Mouse (Mus musculus) stomach, embryonic 15.5 days (tissue): ENCODE results near the gene Nabp2. TPM values are rescaled to one million over a fixed set of nuclear protein-coding genes. Genes with fewer than 3 reads are reported as not detected.

Source experiments
- ATAC-seq: fragments of 200-750 bp; cut with Nextera tagmentation; 2 replicates; pipeline ENCODE4 v1.8.0; 2017; ENCODE audit warnings: low read depth, moderate number of reproducible peaks, moderate TSS enrichment; ENCODE audit not compliant: insufficient read depth, low FRiP score
- H3K27ac ChIP-seq: fragments of 300-500 bp; sonication (generic); 2 replicates; pipeline ENCODE4 v1.5.1; 2015; ENCODE audit warnings: mild to moderate bottlenecking, inconsistent platforms
- H3K27me3 ChIP-seq: fragments of 300-500 bp; sonication (generic); replicated peaks from 2 replicates; pipeline ENCODE4 v1.6.1; 2015; ENCODE audit warnings: inconsistent platforms
- H3K36me3 ChIP-seq: fragments of 300-500 bp; sonication (generic); 2 replicates; pipeline ENCODE4 v1.6.1; 2015; ENCODE audit warnings: inconsistent platforms
- H3K4me1 ChIP-seq: fragments of 300-500 bp; sonication (generic); 2 replicates; pipeline ENCODE4 v1.6.1; 2015; ENCODE audit warnings: inconsistent platforms
- H3K4me2 ChIP-seq: fragments of 300-500 bp; sonication (generic); 2 replicates; pipeline ENCODE4 v1.6.1; 2015; ENCODE audit warnings: mild to moderate bottlenecking, inconsistent platforms
- H3K4me3 ChIP-seq: fragments of 300-500 bp; sonication (generic); replicated peaks from 2 replicates; pipeline ENCODE4 v1.5.1; 2015; ENCODE audit warnings: inconsistent platforms
- H3K9ac ChIP-seq: fragments of 300-500 bp; sonication (generic); 2 replicates; pipeline ENCODE4 v1.6.1; 2015; ENCODE audit warnings: inconsistent platforms
- H3K9me3 ChIP-seq: fragments of 300-500 bp; sonication (generic); 2 replicates; pipeline ENCODE4 v1.6.1; 2016; ENCODE audit warnings: inconsistent platforms
- WGBS: fragments of 180-500 bp; shearing (Covaris S2); methylation state at CpG from one replicate; pipeline ENCODE4 v1.1.7; 2015; 5-methylcytosine and 5-hydroxymethylcytosine counted together
- polyA plus RNA-seq: library from polyadenylated mRNA; unstranded; fragments of >200 nt; fragmentation: Nextera tagmentation; extraction: Ambion mirVana; gene quantifications from 2 replicates; pipeline ENCODE4 v1.2.1, GENCODE M21; 2015

The Nabp2 gene
- polyA plus RNA-seq, 1 experiment from 2014 or later: 66.3 TPM

DNA sequence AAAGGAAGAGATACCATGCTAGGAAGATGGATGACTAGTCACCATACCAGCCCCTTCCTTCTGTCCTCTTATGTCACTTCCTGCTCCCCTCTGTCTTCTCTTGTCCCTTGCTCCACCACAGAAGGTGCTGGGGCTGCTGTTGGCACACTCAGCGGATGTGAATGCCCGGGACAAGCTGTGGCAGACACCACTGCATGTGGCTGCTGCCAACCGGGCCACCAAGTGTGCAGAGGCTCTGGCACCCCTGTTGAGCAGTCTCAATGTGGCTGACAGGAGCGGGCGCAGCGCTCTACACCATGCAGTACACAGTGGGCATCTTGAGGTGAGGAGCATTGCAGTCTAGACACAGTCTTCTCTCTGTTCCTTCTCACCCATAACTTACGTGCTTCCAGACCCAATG lies 32.0 kb downstream of the Nabp2 start:
- Histone ChIP-seq H3K27ac (no peak overlapping the region), H3K4me3 (no peak overlapping the region), H3K36me3 (peaks cover 39% of the 10 kb centered on the region), H3K9me3 (no peaks in the 10 kb centered on the region), H3K4me2 (no peak overlapping the region), H3K9ac (no peak overlapping the region), H3K27me3 (no peaks in the 10 kb centered on the region), H3K4me1 (peaks cover 19% of the 10 kb centered on the region)
- ATAC-seq: no peak
- 94% methylated on average over 7 of the region's 7 CpGs for WGBS

DNA sequence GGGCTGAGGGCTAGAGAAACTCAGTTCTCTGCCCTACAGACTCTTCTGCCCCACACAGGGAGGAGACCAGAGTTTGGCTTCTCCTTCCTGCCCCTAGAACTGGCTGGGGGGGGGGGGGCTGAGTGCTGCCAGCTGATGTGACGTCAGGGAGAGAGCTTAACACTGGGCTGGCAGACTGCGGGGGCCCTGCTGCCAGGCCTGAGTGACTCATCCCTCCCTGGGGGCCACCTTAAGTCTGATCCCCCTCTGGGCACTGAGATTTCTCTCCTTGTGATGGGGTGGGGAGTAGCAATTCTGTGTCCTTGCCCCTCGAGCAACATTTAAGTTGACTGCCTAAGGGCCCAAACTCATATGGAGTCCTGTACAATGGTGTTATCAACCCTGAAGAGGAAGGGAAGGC lies 32.8 kb downstream of the Nabp2 start:
- Histone ChIP-seq H3K9me3 (no peaks in the 10 kb centered on the region), H3K27me3 (no peaks in the 10 kb centered on the region), H3K27ac (no peak overlapping the region), H3K9ac (no peak overlapping the region), H3K4me2 (peak overlapping the region; percentile 68), H3K36me3 (peaks cover 32% of the 10 kb centered on the region), H3K4me1 (peaks cover 19% of the 10 kb centered on the region), H3K4me3 (peak overlapping the region; percentile 61; the same call in 1 of the 2 replicates)
- WGBS: 70% methylated on average over 3 of the region's 3 CpGs
- ATAC-seq: no peak

DNA sequence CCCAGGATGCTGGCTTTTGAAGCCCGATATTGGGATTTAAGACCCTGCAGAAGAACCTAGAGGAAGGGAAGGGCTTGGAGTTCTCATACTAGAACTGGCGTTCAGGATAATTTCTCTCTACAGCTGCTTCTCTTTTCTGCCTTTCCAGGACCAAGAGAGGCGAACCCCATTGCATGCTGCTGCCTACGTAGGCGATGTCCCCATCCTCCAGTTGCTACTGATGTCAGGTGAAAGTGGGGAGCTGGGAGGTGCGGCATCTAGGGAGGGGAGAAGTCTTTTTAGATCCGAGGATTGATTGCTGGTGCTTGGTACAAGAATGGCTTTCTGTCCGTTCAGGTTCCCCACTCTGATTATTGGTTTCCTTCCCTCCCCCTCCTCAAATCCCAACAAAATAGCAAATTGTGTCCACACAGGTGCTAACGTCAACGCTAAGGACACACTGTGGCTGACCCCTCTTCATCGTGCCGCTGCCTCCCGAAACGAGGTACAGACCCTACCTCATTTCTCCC lies 33.3 kb downstream of the Nabp2 start:
- H3K27me3 ChIP-seq: no peaks in the 10 kb centered on the region
- peak overlapping the region; percentile 68 for H3K4me2 ChIP-seq
- 51% methylated on average over 14 of the region's 14 CpGs for WGBS
- peaks cover 19% of the 10 kb centered on the region for H3K4me1 ChIP-seq
- H3K27ac ChIP-seq: peak overlapping the region; percentile 91; the same call in 1 of the 2 replicates
- H3K9me3 ChIP-seq: no peaks in the 10 kb centered on the region
- H3K36me3 ChIP-seq: peaks cover 31% of the 10 kb centered on the region; the same call in 1 of the 2 replicates
- no peak for ATAC-seq
- peak overlapping the region; percentile 70 for H3K9ac ChIP-seq
- peak overlapping the region; percentile 61 for H3K4me3 ChIP-seq

DNA sequence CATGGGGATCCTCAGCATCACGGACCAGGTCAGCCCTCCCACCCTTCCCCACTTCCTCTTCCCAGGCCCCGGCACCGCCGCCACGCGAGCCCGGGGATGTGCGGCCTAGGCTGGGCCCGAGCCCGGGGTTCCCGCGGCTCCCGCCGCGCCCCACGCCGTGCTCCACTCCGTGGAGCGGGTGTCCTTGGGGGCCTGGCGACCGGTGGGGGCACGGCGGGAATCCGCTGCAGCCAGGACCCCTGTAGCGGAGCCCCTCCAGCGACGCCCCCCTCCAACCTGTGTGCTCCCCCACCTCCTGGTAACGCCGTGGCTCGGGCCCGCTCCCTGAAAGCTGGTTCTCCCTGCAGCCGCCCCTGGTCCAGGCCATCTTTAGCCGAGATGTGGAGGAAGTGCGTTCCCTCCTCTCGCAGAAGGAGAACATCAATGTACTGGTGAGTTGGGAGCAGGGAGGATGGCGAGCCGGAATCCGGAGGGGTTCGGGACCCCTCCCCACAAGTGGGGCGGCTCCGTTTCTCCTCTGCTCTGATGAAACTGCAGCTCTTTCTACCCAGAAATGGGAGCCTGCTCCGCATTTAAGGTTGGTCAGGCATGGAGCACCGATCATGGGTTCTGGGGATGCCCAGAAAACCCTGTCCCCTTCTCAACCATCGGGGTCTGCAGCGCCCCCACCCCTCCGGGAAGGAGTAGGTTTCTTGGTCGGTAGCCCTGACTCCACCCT lies 33.9 kb downstream of the Nabp2 start:
- H3K4me1 ChIP-seq: peaks cover 19% of the 10 kb centered on the region
- peak overlapping the region; percentile 70 for H3K9ac ChIP-seq
- ATAC-seq: peak; percentile 67
- H3K27me3 ChIP-seq: no peaks in the 10 kb centered on the region
- peak overlapping the region; percentile 61 for H3K4me3 ChIP-seq
- WGBS: under 1% methylated on average over 41 of the region's 47 CpGs
- H3K9me3 ChIP-seq: no peaks in the 10 kb centered on the region
- peak overlapping the region; percentile 68 for H3K4me2 ChIP-seq
- peaks cover 28% of the 10 kb centered on the region; the same call in 1 of the 2 replicates for H3K36me3 ChIP-seq
- H3K27ac ChIP-seq: peak overlapping the region; percentile 91

DNA sequence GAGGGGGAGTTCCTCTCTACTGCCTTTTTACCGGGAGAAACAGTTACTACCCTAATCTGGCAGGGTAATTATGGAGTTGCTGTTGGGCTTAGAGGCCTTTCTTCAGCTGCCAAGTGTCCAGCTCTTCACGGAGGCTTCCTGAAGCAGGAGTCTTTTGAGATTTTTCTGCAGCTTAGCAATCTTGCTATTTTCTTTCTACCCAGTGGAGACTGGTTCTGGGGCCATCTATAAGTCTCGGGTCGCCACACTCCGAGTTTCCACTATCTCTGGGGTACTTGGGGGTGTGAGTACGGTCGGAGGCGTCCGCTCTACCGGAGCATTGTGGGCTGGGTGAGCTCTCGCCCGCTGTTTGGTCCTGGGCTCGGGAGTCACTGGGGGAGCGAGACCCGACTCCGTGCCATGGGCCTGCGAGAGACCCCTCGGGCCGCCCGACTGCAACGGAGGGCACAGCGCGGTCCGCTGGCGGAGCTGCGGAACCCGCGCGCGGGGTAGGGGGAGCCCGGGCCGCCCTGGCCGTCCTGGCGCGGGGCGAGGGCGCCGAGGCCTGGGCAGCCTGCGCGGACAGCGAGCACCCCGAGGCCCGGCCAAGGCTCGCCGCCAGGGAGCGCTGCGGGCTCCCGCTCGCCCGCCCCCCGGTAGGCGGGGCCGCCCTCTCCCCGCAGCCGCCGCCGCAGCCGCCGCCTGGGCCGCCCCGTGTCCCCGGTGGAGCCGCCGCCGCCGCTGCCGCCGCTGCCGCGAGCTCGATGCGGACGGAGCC lies 34.7 kb downstream of the Nabp2 start, which contains the start of gene Ankrd52:
TSS of gene Ankrd52 (plus strand) at position 661 of the 757 bp plus-strand sequence.
- no peaks in the 10 kb centered on the region for H3K9me3 ChIP-seq
- peak; percentile 91 for ATAC-seq
- H3K4me3 ChIP-seq: peak within 1 kb of the TSS; percentile 61
- peaks cover 19% of the 10 kb centered on the region for H3K4me1 ChIP-seq
- H3K9ac ChIP-seq: peak within 1 kb of the TSS; percentile 89
- peak within 1 kb of the TSS; percentile 91 for H3K27ac ChIP-seq
- no peaks in the 10 kb centered on the region for H3K27me3 ChIP-seq
- WGBS: under 1% methylated on average over 71 of the region's 73 CpGs
- H3K36me3 ChIP-seq: peaks cover 20% of the 10 kb centered on the region; the same call in 1 of the 2 replicates
- H3K4me2 ChIP-seq: peak within 1 kb of the TSS; percentile 80

DNA sequence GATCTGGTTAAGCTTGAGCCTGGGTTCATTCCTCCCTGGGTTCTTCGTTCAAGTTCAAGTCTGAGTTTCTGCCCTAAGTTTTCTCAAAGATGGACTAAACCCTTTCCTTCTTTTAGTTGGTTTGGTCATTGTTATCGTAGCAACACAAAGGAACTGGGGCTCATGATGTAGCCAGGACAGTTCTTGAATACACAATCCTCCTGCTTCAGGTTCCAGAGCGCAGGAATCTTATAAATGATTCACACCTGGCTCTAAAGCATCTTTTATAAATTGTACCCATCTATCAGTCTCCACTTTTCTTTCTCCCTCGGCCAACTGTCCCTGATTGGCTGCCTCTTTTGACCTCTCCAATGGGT lies 35.2 kb downstream of the Nabp2 start:
- Histone ChIP-seq H3K9me3 (no peaks in the 10 kb centered on the region), H3K27ac (peak overlapping the region; percentile 91), H3K4me2 (peak overlapping the region; percentile 80), H3K4me1 (peaks cover 19% of the 10 kb centered on the region), H3K9ac (no peak overlapping the region; the same call in 1 of the 2 replicates), H3K27me3 (no peaks in the 10 kb centered on the region), H3K4me3 (peak overlapping the region; percentile 61), H3K36me3 (peaks cover 16% of the 10 kb centered on the region; the same call in 1 of the 2 replicates)
- ATAC-seq: no peak
- 51% methylated on average over 4 of the region's 4 CpGs for WGBS

DNA sequence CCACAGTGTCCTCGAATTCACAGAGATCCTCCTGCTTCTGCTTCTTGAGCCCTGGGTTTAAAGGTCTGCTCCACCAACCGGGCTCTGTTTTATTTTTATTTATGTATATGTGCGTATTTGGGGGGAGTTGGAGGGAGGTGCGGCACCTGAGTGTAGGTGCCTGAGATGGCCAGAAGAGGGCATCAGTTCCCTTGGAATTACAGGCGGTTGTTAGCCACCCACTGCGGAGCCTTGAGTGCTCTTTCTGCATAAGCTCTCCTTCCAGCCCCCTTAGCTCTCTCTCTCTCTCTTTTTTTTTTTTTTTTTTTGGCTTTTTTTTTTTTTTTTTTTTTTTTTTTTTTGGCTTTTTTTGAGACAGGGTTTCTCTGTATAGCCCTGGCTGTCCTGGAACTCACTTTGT lies 36.9 kb downstream of the Nabp2 start:
- Histone ChIP-seq H3K36me3 (peaks cover 3% of the 10 kb centered on the region; the same call in 1 of the 2 replicates), H3K4me3 (no peak overlapping the region), H3K4me2 (no peak overlapping the region), H3K27ac (no peak overlapping the region), H3K9ac (no peak overlapping the region), H3K27me3 (no peaks in the 10 kb centered on the region), H3K9me3 (no peaks in the 10 kb centered on the region), H3K4me1 (peaks cover 22% of the 10 kb centered on the region)
- ATAC-seq: no peak
- WGBS: 77% methylated on average over 6 of the region's 6 CpGs

DNA sequence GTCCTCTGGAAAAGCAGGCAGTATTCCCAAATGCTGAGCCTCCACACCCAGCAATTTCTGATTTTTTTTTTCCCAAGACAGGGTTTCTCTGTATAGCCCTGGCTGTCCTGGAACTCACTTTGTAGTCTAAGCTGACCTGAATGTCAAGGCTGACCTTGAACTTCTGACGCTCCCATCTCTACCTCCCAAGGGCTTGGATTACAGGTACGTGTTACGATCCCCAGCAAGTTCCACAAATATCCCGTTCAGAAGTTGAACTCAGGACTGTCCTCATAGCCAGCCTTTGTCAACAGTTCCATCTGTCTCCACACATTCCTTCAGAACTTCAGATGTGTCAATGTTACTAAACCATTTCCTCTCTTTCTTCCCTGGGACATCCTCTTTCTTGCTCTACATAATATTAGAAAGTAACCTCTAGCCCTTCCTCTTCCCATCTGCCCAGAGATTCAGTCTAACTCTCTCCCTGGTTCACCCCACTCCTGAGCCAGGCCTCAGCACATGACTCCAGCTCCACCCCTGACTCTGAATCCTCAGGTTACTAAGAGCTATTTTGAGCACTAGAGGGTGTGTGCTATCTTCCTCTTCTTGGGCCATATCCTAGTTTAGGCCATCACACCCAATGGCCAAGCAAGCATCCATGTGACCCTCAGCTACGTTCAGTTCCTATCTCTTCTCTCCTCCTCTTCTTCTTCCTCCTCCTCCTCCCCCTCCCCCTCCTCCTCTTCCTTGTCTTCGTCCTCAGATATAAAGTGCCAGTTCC lies 38.1 kb downstream of the Nabp2 start:
- peaks cover 18% of the 10 kb centered on the region for H3K4me1 ChIP-seq
- 78% methylated on average over 6 of the region's 6 CpGs for WGBS

DNA sequence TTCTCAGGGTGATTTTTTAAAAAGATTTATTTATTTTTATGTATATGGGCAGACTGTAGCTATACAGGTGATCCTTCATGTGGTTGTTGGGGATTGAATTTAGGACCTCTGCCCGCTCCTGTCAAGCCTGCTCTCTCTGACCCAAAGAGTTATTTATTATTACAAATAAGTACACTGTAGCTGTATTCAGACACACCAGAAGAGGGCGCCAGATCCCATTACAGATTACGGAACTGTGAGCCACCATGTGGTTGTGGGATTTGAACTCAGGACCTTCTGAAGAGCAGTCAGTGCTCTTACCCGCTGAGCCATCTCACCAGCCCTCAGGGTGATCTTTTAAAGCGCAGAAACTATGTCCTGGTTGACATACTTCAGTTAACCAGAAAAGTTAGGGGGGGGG lies 39.1 kb downstream of the Nabp2 start:
- H3K36me3 ChIP-seq: no peaks in the 10 kb centered on the region
- no peak overlapping the region for H3K4me3 ChIP-seq
- WGBS: 75% methylated on average over 5 of the region's 5 CpGs
- no peaks in the 10 kb centered on the region for H3K9me3 ChIP-seq
- no peak for ATAC-seq
- no peak overlapping the region for H3K9ac ChIP-seq
- no peaks in the 10 kb centered on the region for H3K27me3 ChIP-seq
- H3K27ac ChIP-seq: no peak overlapping the region
- peaks cover 20% of the 10 kb centered on the region; the same call in 1 of the 2 replicates for H3K4me1 ChIP-seq
- no peak overlapping the region for H3K4me2 ChIP-seq

More for the DNA sequence above, 38.1 kb downstream of the Nabp2 start:
- Histone ChIP-seq H3K27ac (no peak overlapping the region), H3K9me3 (no peaks in the 10 kb centered on the region), H3K9ac (no peak overlapping the region), H3K4me2 (no peak overlapping the region), H3K27me3 (no peaks in the 10 kb centered on the region), H3K36me3 (no peaks in the 10 kb centered on the region), H3K4me3 (no peak overlapping the region)
- no peak for ATAC-seq

DNA sequence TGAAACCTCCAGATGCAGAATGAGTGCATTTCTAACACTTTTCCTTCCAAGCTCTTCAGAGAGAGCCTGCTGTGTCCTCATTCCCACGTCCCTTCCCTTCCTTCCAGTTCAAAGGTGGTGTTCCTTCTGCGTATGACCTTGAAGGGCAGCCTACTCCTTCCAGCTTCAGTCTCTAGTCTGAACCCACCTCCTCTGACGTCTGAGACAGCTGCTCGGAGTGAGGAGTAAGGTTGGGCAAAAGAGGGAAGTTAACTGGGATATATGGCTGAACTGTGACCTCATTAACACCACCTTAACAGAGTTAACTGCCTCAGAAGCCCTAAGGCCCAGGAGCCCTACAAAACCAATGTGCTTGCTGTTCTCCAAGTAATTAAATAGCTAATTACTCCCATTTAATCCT lies 40.7 kb downstream of the Nabp2 start:
- Histone ChIP-seq H3K9me3 (no peaks in the 10 kb centered on the region), H3K4me2 (no peak overlapping the region), H3K9ac (no peak overlapping the region), H3K4me3 (no peak overlapping the region), H3K36me3 (no peaks in the 10 kb centered on the region), H3K4me1 (peaks cover 15% of the 10 kb centered on the region; the same call in 1 of the 2 replicates), H3K27ac (no peak overlapping the region), H3K27me3 (no peaks in the 10 kb centered on the region)
- no peak for ATAC-seq
- WGBS: 55% methylated on average over 4 of the region's 4 CpGs

DNA sequence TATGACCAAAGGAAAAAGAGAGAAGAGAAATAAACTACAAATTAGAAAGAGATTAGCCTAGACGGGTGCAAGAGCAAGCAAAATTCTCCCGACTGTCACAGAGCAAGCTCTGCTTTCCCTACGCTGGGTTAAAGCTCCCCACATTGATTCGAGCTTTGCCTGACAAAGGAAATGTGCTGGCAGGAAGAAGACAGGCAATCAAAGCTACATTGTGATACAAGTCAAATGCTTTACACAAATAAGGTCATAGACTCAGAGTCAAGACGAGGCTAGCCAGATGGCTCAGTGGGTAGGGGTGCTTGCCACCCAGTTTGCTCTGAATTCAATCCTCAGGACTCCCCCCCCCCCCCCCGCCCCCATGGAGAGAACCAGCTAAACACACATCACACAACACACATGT lies 41.3 kb downstream of the Nabp2 start:
- H3K4me3 ChIP-seq: no peak overlapping the region
- H3K9ac ChIP-seq: no peak overlapping the region
- no peak overlapping the region for H3K4me2 ChIP-seq
- WGBS: 67% methylated on average over 6 of the region's 6 CpGs
- H3K36me3 ChIP-seq: no peaks in the 10 kb centered on the region
- peaks cover 15% of the 10 kb centered on the region; the same call in 1 of the 2 replicates for H3K4me1 ChIP-seq
- no peaks in the 10 kb centered on the region for H3K27me3 ChIP-seq
- no peaks in the 10 kb centered on the region for H3K9me3 ChIP-seq
- ATAC-seq: no peak
- H3K27ac ChIP-seq: no peak overlapping the region
